Mouse (Mus musculus): Measurements from ENCODE around the gene Mxra8. TPM values are rescaled to one million over a fixed set of nuclear protein-coding genes. Genes with fewer than 3 reads are reported as not detected.
A peak's percentile ranks its signal among the peaks of the same experiment; 100 is the strongest.

Mxra8 gene
- total RNA-seq, 2 experiments from 2014 or later = 138 to 147 TPM

DNA sequence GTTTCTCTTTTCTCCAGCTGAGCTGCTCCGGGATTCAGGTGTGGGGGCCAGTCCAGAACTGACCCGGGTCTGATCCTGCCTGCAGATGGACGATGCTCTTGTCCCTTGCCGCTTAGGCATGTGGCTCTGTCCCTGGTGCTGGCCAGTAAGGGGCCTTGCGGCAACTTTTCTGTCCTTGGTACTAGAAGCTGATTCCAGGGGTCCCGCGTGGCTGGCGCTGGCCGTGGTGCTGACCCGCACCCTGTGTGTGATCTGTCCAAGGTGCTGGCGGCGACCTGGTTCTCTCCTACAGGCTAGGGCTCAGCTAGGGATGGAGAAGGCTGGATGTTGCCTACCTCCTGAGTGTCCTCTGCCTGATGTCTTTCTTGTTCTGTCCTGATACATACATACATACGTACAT lies 19.8 kb downstream of the Mxra8 start:
- DNase-seq (ENCODE audit: low spot score in 2 of 2) = no peak

DNA sequence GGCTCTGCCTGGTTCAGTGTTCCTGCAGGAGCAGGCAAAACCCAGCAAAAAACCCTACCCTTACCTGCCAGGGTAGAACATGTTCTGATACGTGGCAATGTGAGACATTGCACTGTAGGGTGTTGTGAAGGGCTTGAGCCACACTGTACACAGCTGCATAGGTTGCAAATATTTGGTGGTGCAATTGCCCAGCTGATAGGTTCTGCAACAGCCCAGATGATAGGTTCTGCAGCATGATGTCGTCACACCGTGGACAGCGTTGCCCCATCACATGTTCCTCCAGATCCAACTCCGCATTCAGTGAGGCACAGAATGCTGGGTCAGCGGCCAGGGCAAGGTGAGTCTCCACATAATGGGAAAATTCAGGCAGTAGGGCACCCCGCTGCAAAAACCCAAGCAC lies 22.3 kb downstream of the Mxra8 start:
- no peak for DNase-seq (ENCODE audit: low spot score in 2 of 2)

DNA sequence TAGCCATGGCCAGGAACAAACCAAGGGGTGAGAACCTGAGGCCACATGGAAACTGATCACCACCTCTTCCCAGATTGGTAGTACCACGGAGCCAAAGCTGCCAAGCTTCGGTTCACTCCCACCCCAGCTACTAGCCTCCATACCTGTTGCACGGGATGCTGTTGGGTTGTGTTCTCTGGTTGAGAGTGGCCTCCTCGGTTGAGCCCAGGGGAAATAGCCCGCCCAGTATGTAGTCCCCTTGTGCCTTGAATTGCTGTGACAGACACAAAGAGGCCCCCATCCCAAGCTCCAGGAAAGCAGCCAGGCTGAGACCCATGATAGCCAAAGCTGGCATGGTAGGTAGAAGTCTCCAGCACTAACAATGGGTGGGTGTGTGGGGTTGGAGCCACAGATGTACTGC lies 23.5 kb downstream of the Mxra8 start, which contains the start of gene Tas1r3:
Gene Tas1r3 (minus strand): TSS at position 362 of the 400 bp plus-strand sequence.
- no peak for DNase-seq (ENCODE audit: low spot score in 2 of 2)

DNA sequence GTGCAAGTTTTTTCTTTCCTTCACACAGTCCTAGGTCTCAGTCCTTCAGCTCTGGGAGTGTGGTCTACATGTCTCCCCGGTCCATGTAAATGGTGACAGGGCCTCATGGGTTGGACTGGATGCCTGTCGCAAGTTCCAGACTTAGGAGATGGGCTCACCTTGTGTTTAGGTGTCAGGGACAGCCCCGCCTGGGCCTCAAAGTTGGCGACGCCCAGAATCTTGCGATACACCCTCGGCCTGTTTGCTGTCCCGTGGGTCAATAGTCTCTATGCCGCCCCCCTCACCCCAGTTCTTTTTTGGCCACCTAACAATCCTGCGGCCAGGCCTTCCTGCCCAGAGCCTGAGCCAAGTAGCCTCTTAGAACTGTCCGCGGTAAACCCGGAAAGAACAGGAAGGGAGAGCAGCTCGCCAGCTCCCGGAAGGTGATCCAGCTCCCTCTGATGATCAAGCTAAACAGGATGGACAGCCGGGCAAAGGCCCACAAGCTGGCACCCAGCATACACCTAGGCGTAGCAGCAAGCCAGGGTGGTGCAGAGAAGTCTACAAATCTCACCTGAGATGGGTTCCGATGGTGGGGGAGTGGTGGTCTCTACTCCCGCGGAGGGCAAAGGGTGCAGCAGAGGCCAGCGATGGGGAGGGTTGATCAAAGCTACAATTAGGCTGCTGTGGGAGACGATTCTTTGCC lies 29.3 kb downstream of the Mxra8 start:
- DNase-seq (ENCODE audit: low spot score in 2 of 2) = no peak

DNA sequence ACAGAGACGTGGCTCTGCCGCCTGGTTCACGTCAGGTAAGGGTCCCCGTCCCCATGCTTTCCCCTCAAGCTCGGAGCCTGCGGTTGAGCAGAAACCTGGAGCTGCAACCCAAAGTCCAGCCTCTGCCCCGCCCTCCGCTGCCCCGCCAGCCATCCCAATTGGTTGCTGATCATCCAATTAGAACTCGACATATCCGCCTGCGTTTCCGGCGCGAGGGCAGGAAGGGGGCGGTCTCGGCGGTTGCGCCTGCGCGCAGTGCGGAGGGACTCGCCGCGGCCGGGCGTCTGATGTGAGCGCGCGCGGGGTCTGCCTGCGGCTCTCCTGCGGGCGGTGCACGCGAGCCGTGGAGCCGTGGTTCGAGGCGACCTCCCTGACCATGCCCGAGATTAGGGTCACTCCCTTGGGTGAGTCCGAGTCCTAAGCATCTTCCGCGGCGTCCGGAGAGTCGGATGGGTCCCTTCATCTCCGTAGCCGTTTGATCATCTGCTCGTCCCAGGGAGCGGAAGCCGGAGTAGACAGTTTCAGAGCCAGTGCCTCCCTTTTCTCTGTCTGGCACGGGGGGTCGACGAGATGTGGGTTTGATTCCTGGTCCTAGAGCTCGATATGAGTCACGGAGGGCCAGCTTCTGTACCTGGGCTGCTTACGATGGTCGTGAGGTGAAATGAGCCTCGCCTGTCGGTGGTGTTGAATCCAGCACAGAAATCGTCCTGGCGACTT lies 30.0 kb downstream of the Mxra8 start, which contains the start of the genes Cptp and Ints11:
Gene Cptp (minus strand): TSS at position 124 of the 717 bp plus-strand sequence.
Gene Ints11 (plus strand): TSS at position 230 of the 717 bp plus-strand sequence.
- DNase-seq (ENCODE audit: low spot score in 2 of 2) = peak; percentile 94 to 96

DNA sequence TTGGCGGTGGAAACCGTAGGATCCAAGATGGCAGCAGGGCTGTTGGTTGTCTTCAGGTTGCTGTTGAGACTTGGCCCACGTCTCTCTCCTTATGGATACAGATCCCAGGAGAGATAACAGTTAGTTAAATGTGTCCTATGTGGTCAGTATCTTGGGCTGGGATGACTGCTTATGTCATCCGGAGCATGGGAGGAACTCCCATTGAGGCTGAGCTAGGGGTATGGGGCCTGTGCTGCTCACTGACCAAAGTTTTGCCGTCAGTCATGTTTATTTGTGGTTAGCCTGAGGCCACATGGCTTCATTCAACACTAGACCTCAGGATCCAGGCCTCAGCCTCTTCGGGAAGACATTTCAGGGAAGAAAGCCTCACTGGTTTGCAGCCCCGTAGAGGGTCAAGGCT lies 31.9 kb downstream of the Mxra8 start:
- DNase-seq (ENCODE audit: low spot score in 2 of 2) = no peak

DNA sequence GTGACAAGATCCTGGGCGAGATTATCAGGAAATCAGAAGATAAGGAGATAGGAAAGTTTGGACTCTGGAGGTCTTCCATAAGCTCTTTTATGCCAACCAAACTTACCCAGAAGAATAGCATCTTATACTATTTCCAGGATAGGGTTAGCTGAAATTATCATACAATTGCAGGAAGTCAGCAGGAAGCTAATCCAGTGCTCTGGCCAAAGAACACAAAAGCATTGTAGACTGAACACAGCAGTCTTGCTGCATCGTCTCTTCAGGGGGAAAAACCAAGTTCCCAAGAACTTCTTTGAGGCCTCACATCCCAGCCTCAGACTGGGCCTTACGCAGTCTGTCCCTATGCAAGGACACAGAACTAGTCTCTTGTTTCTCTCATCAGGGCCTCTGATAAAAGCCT lies 44.1 kb downstream of the Mxra8 start:
- DNase-seq (ENCODE audit: low spot score in 2 of 2) = no peak

DNA sequence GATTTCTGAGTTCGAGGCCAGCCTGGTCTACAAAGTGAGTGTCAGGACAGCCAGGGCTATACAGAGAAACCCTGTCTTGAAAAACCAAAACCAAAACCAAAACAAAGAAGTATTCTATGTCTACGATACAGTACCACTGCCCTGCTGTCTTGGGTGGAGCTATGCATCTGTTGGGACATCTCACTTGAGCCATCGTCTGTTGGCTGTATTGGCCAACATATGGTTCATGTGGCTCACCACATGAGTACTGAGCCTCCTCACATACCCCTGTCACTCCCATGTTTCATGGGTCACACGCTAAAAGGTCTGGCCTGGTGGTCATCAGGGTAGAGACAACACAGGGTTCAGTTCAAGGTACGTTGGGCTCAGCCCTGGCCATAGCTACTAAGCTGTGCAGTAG lies 46.9 kb downstream of the Mxra8 start:
- DNase-seq (ENCODE audit: low spot score in 2 of 2) = no peak

DNA sequence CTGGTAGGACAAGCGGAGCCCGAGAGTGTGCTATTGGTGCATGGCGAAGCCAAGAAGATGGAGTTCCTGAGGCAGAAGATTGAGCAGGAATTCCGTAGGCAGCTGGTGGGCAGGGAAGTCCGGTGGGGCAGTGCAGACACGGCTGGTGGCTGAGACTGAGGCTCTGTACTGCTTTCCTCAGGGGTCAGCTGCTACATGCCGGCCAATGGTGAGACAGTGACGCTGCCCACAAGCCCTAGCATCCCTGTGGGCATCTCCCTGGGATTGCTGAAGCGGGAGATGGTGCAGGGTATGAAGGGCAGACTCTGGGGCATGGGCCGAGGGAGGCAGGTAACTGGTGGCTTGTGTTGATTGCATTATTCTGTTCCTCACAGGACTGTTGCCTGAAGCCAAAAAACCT lies 48.2 kb downstream of the Mxra8 start:
- no peak for DNase-seq (ENCODE audit: low spot score in 2 of 2)

DNA sequence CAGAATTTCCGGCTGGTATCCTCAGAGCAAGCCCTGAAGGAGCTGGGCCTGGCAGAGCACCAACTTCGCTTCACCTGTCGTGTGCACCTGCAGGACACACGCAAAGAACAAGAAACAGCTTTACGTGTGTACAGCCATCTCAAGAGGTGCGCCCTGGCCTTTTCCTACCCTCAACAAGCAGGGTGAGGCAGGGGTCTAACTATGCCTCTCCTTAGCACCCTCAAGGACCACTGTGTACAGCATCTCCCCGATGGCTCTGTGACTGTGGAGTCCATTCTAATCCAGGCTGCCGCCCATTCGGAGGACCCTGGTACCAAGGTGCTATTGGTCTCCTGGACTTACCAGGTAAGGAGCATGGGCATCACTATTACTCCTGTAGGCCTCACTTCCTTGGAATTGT lies 48.7 kb downstream of the Mxra8 start:
- peak in 1 of 2 experiments; percentile 11 for DNase-seq (ENCODE audit: low spot score in 2 of 2)

DNA sequence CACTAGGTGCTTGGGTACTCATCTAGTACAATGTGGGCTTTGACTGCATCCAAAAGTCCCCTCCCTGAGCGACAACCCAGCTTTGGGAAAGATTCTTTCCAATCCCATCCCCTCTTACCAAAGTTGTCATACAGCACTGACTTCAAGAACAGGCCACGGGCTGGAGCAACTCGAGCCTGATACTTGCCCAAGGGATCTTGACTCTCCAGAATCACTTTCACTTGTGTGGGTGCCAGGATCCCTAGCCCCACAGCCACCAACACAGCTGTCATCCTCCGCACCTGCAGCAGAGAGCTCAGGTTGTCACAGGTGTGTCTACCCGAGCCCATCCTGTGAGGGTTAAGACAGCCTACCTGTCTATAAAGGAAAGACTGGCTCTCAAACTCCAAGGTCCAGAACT lies 49.8 kb downstream of the Mxra8 start:
- DNase-seq (ENCODE audit: low spot score in 2 of 2) = peak in 1 of 2 experiments; percentile 13

DNA sequence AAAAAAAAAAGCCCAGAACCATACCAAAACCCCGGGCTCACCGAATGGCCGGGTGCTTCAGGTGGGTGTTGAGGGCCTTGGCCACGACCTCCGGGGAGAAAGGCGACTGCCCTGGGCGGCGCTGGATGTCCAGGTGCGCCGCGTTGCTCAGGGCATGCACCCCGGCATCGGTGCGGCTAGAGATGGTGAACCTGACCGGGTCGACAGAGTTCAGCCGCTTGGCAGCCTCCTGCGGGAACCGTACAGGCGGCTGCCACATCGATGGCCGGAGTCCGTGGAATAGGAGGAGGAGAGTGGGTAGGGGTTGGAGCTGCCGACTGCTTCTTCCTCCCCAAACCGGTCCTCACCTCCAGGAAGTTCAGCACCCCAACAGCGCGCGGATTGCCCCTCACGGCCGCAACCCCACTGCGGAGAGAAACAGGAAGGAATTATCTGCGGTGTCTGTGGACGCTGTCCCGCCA lies 51.6 kb downstream of the Mxra8 start:
- no peak for DNase-seq (ENCODE audit: low spot score in 2 of 2)

DNA sequence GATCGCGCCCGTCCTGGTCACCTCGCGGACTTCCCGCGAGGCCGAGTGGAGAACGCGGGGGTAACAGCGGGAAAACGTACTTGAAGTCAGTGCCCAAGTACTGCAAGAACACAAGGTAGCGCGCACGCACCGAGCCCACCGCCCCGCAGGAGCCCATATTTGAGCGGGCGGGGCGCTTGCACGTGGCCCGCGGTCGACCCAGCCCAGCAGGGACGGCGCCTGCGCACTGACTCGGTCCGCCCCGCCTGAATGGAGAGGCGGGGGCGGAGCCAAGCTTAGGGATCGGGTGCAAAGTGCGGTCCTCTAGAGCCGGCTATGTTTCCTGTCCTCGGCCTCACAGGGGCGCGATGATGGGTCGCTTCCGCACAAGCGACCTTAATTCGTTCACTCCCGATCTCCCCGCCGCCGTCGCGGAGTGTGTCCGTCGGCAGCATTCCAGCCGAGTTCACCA lies 52.1 kb downstream of the Mxra8 start, which contains the start of the genes Pusl1 and Acap3:
Gene Pusl1 (minus strand): TSS at position 231 of the 451 bp plus-strand sequence.
Gene Acap3 (plus strand): TSS at position 272 of the 451 bp plus-strand sequence.
- peak; percentile 94 to 98 for DNase-seq (ENCODE audit: low spot score in 2 of 2)

DNA sequence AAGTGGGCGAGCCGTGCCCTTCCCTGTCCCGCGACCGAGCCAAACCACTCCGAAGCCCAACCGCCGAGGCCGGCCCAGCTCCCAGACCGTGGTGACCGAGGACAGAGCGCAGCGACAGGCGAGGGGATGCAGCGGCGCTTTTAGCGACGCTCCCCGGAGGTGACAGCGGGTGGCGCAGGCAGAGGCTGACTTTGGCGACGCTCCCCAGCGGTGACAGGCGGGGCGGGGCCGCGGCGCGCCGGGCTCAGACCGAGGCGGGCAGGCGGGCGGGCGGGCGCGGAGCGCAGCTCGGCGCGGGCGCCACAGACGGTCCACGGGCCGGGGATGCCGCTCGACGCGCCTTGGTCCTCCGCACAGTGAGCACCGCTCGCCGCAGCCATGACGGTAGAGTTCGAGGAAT lies 52.5 kb downstream of the Mxra8 start:
- DNase-seq (ENCODE audit: low spot score in 2 of 2) = peak; percentile 77 to 89

DNA sequence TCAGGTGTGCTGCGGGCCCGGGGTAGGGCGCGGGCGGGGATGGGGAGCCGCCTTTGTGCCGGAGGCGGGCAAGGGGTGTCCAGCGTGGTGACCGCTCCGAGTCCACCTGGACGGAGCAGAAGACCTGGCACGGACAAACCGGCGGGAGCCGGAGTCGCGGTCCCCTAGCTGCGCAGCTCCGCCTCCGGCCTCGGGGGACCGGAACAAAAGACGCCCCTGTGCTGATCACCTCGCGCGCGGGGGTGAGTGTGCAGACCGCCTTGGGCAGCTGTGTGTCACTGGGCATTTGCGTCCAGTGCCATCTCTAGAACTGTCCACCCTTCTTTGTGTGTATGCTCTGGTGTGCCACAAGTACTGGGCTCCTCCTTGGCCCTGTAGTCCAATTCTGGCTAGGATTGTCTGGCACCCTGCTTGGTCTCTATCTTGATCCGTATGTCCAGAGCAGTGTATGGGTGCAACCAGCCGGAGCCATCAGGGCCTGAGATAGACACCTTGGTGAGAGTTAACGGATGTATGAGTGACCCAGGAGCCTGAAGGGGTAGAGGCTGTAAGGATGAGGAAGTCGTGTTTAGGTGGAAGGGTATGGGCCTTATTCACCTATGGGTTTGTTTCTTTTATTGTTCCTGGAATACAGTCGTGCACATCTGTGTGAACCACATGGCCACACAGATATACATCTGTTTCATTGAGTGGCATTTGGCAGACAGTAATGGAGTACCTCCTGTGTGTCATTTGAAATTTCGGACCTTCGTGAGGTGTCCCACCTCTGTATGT lies 53.1 kb downstream of the Mxra8 start:
- peak; percentile 37 to 53 for DNase-seq (ENCODE audit: low spot score in 2 of 2)

DNA sequence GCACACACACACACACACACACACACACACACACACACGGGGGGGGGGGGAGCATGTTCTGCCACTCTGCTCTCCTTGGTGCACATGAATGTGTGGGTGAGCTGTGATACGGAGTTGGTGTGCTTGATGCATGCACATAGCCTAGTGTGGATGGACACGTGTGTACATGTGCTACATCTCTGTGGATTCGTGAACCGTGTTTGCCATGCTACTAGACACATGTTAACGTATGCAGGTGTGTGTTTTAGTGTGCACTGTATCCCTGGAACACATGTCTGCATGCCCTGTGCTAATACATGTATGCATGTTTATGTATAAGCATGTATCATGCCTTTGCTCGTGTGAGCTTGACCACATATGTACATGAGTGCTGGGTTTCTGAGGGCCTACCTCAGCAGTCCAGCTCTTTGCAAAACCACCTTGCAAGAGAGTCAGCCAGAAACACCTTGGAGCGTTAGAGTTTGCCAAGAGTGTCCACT lies 53.8 kb downstream of the Mxra8 start:
- peak; percentile 6 to 12 for DNase-seq (ENCODE audit: low spot score in 2 of 2)

Small RNAs within 50 kb of the gene (microRNA-seq; reads per million reads assigned to microRNA genes)
- not detected for gene Gm27743

Other genes with a start within 250 kb of the Mxra8 start
- 10 to 100 TPM; 12.0 to 13.0 TPM for gene Slc35e2, start 238.3 kb upstream of the Mxra8 start, total RNA-seq (2021)
- 10 to 100 TPM; 35.8 to 44.0 TPM for gene Cdk11b, start 214.8 kb upstream of the Mxra8 start, total RNA-seq (2021)
- gene Gm10563, start 194.3 kb upstream of the Mxra8 start, total RNA-seq (2021) = not detected
- gene Mmp23, start 186.3 kb upstream of the Mxra8 start, total RNA-seq (2021) = 10 to 100 TPM; 30.1 to 37.9 TPM
- 10 to 100 TPM; 25.9 to 27.1 TPM for gene Mib2, start 170.5 kb upstream of the Mxra8 start, total RNA-seq (2021)
- gene Fndc10, start 145.3 kb upstream of the Mxra8 start, total RNA-seq (2021) = 10 to 100 TPM in 1 of 2 experiments, 1 to 10 TPM in 1; 9.8 to 10.4 TPM
- gene Ssu72, start 134.9 kb upstream of the Mxra8 start, total RNA-seq (2021) = 10 to 100 TPM; 61.5 to 63.0 TPM
- 1 to 10 TPM; 1.3 to 1.5 TPM for gene Tmem240, start 104.9 kb upstream of the Mxra8 start, total RNA-seq (2021)
- gene Atad3a, start 78.6 kb upstream of the Mxra8 start, total RNA-seq (2021) = 10 to 100 TPM; 44.4 to 46.1 TPM
- gene Vwa1, start 65.0 kb upstream of the Mxra8 start, total RNA-seq (2021) = 10 to 100 TPM; 23.4 to 26.4 TPM
- 1 to 10 TPM; 3.8 to 5.1 TPM for gene Tmem88b, start 53.8 kb upstream of the Mxra8 start, total RNA-seq (2021)
- gene Ankrd65, start 49.2 kb upstream of the Mxra8 start, total RNA-seq (2021) = under 1 TPM in 1 of 2 experiments, not detected in 1; 0.39 TPM
- 10 to 100 TPM; 61.5 to 67.5 TPM for gene Mrpl20, start 36.8 kb upstream of the Mxra8 start, total RNA-seq (2021)
- gene Ccnl2, start 27.2 kb upstream of the Mxra8 start, total RNA-seq (2021) = 10 to 100 TPM; 58.0 to 71.0 TPM
- gene Aurkaip1, start 8.4 kb upstream of the Mxra8 start, total RNA-seq (2021) = 10 to 100 TPM; 80.6 to 80.9 TPM
- 10 to 100 TPM; 82.1 to 85.1 TPM for gene Dvl1, start 7.7 kb downstream of the Mxra8 start, total RNA-seq (2021)
- gene Tas1r3, start 23.7 kb downstream of the Mxra8 start, total RNA-seq (2021) = under 1 TPM; 0.26 to 0.34 TPM
- gene Cptp, start 29.8 kb downstream of the Mxra8 start, total RNA-seq (2021) = 10 to 100 TPM; 14.0 to 17.6 TPM
- gene Ints11, start 29.9 kb downstream of the Mxra8 start, total RNA-seq (2021) = 10 to 100 TPM; 22.0 to 25.2 TPM
- 10 to 100 TPM; 27.4 to 30.1 TPM for gene Pusl1, start 52.1 kb downstream of the Mxra8 start, total RNA-seq (2021)
- 10 to 100 TPM; 30.1 to 31.6 TPM for gene Acap3, start 52.1 kb downstream of the Mxra8 start, total RNA-seq (2021)
- 10 to 100 TPM; 59.6 to 74.0 TPM for gene Ube2j2, start 104.2 kb downstream of the Mxra8 start, total RNA-seq (2021)
- 10 to 100 TPM; 24.0 to 36.0 TPM for gene C1qtnf12, start 122.6 kb downstream of the Mxra8 start, total RNA-seq (2021)
- 1 to 10 TPM; 4.8 to 6.0 TPM for gene B3galt6, start 153.0 kb downstream of the Mxra8 start, total RNA-seq (2021)
- gene Sdf4, start 153.2 kb downstream of the Mxra8 start, total RNA-seq (2021) = 100 to 1,000 TPM; 116 to 117 TPM
- gene Tnfrsf4, start 174.2 kb downstream of the Mxra8 start, total RNA-seq (2021) = 1 to 10 TPM in 1 of 2 experiments, under 1 TPM in 1; 0.93 to 1.4 TPM
- gene Tnfrsf18, start 186.5 kb downstream of the Mxra8 start, total RNA-seq (2021) = under 1 TPM; 0.62 to 0.66 TPM
- not detected for gene Ttll10, start 219.7 kb downstream of the Mxra8 start, total RNA-seq (2021)

Measured in gastrocnemius, postnatal 4 days (tissue).